Comparison of ENCODE assay signal across 12 mouse cellular contexts in genomic region chr1:168410611-168411010, GRCm38 (mm10). TPM values are rescaled to one million over a fixed set of nuclear protein-coding genes. Genes with fewer than 3 reads are reported as not detected.
DNase-seq lines count a peak whose midpoint lies in the region; ATAC-seq and TF ChIP-seq lines count a peak whose summit lies in the region.
"Had no signal": no experiment of that assay in that cellular context is flagged by ENCODE, and none has a peak within 500 bp of the region (broad histone marks: within the 10 kb centered on the region; RNA-seq: fewer than 3 reads in every experiment).

No protein-coding gene starts in this region.

- no peaks in the 10 kb centered on the region for H3K9me3 ChIP-seq in heart, embryonic 16.5 days (replicated peaks; ENCODE audit: control insufficient read depth, low read length)
- H3K9me3 ChIP-seq in midbrain, embryonic 11.5 days (ENCODE audit: control insufficient read depth, low read length) = no peaks in the 10 kb centered on the region
- H3K9me3 ChIP-seq in midbrain, postnatal 0 days (ENCODE audit: low read length) = no peaks in the 10 kb centered on the region
- no peaks in the 10 kb centered on the region for H3K9me3 ChIP-seq in forebrain, embryonic 14.5 days (replicated peaks; ENCODE audit: control insufficient read depth, low read length)
- H3K9me3 ChIP-seq: neural tube, embryonic 13.5 days had no signal

- no peak for DNase-seq in heart, postnatal 25 days (ENCODE audit: low spot score)
- no peak for DNase-seq in midbrain, embryonic 11.5 days (ENCODE audit: low spot score, missing footprints)
- DNase-seq in midbrain, postnatal 0 days (ENCODE audit: low spot score) = no peak
- peak; percentile 59 for DNase-seq in forebrain, embryonic 14.5 days (ENCODE audit: low spot score)
- DNase-seq in retina, postnatal 1 day = peak; percentile 60
- DNase-seq in MN1 (ENCODE audit: low spot score) = no peak
- DNase-seq in right cerebral cortex, adult 2 months (ENCODE audit: low spot score in 2 of 2) = no peak
- DNase-seq: lung, postnatal 36 days had no signal

- ATAC-seq in heart, embryonic 16.5 days (replicated peaks; ENCODE audit: extremely low read depth, insufficient read depth, low FRiP score) = no peak
- peak; percentile 87 for ATAC-seq in midbrain, embryonic 11.5 days (ENCODE audit: low FRiP score)
- ATAC-seq in midbrain, postnatal 0 days (ENCODE audit: low FRiP score) = no peak
- ATAC-seq in forebrain, embryonic 14.5 days = peak; percentile 68
- ATAC-seq: CD4-positive, CD25-positive, alpha-beta regulatory T cell, adult 4 months; inflammation-experienced regulatory T-cells, adult 6 months had no signal

- no peak for TF ChIP-seq CTCF in midbrain, postnatal 0 days (IDR thresholded peaks at IDR 0.05)

- peaks cover 55% of the 10 kb centered on the region for H3K4me1 ChIP-seq in heart, embryonic 16.5 days (ENCODE audit: control insufficient read depth, insufficient read depth, low read length)
- peaks cover 28% of the 10 kb centered on the region for H3K4me1 ChIP-seq in midbrain, embryonic 11.5 days (ENCODE audit: control insufficient read depth, insufficient read depth, low read length)
- H3K4me1 ChIP-seq in midbrain, postnatal 0 days (ENCODE audit: insufficient read depth, low read length) = no peaks in the 10 kb centered on the region
- peaks cover 43% of the 10 kb centered on the region for H3K4me1 ChIP-seq in forebrain, embryonic 14.5 days (ENCODE audit: control insufficient read depth, insufficient read depth, low read length)

- peak overlapping the region; percentile 56 for H3K27ac ChIP-seq in heart, embryonic 16.5 days (ENCODE audit: low read length)
- H3K27ac ChIP-seq in midbrain, embryonic 11.5 days (ENCODE audit: low read depth, low read length) = no peak overlapping the region
- H3K27ac ChIP-seq in midbrain, postnatal 0 days (ENCODE audit: low read depth, low read length) = no peak overlapping the region
- H3K27ac ChIP-seq in forebrain, embryonic 14.5 days (ENCODE audit: low read depth, low read length) = peak overlapping the region; percentile 70; the same call in 1 of the 2 replicates

- H3K4me2 ChIP-seq in heart, embryonic 16.5 days (ENCODE audit: low read depth, low read length) = peak overlapping the region; percentile 23; the same call in 1 of the 2 replicates
- H3K4me2 ChIP-seq in midbrain, embryonic 11.5 days = 0 out of 2 replicates have a peak overlapping the region, but pooled peaks have one; percentile 0
- H3K4me2 ChIP-seq in midbrain, postnatal 0 days (ENCODE audit: low read depth, low read length, poor library complexity, severe bottlenecking) = no peak overlapping the region
- H3K4me2 ChIP-seq in forebrain, embryonic 14.5 days (ENCODE audit: low read length) = peak overlapping the region; percentile 7; the same call in 1 of the 2 replicates
- H3K4me2 ChIP-seq: neural tube, embryonic 13.5 days had no signal

- no peak overlapping the region for H3K4me3 ChIP-seq in heart, embryonic 16.5 days (ENCODE audit: low read length)
- no peak overlapping the region for H3K4me3 ChIP-seq in midbrain, embryonic 11.5 days (ENCODE audit: low read depth, low read length)
- no peak overlapping the region for H3K4me3 ChIP-seq in midbrain, postnatal 0 days (ENCODE audit: low read depth, low read length)
- H3K4me3 ChIP-seq in forebrain, embryonic 14.5 days (ENCODE audit: low read depth, low read length) = no peak overlapping the region
- H3K4me3 ChIP-seq: neural tube, embryonic 13.5 days had no signal

- intact Hi-C loops in heart, postnatal 25 days (cut with DNase I) = no loop called here

- WGBS in heart, embryonic 16.5 days = 28% methylated on average over 10 of the region's 10 CpGs
- 3% methylated on average over 10 of the region's 10 CpGs for WGBS in midbrain, embryonic 11.5 days
- WGBS in midbrain, postnatal 0 days = 19% methylated on average over 10 of the region's 10 CpGs
- 3% methylated on average over 10 of the region's 10 CpGs for WGBS in forebrain, embryonic 14.5 days

- no peaks in the 10 kb centered on the region for H3K27me3 ChIP-seq in heart, embryonic 16.5 days (ENCODE audit: control insufficient read depth, insufficient read depth, low read length)
- no peaks in the 10 kb centered on the region for H3K27me3 ChIP-seq in midbrain, embryonic 11.5 days (ENCODE audit: control insufficient read depth, insufficient read depth, low read length)
- H3K27me3 ChIP-seq in midbrain, postnatal 0 days (ENCODE audit: insufficient read depth, low read length) = no peaks in the 10 kb centered on the region
- no peaks in the 10 kb centered on the region for H3K27me3 ChIP-seq in forebrain, embryonic 14.5 days (replicated peaks; ENCODE audit: control insufficient read depth, insufficient read depth, low read length)
- H3K27me3 ChIP-seq: neural tube, embryonic 13.5 days had no signal

- peaks cover 8% of the 10 kb centered on the region; the same call in 1 of the 2 replicates for H3K36me3 ChIP-seq in heart, embryonic 16.5 days (ENCODE audit: control insufficient read depth, insufficient read depth)
- H3K36me3 ChIP-seq in midbrain, embryonic 11.5 days (ENCODE audit: control insufficient read depth, insufficient read depth, low read length) = no peaks in the 10 kb centered on the region
- no peaks in the 10 kb centered on the region for H3K36me3 ChIP-seq in midbrain, postnatal 0 days (ENCODE audit: insufficient read depth, low read length)
- H3K36me3 ChIP-seq in forebrain, embryonic 14.5 days (ENCODE audit: control insufficient read depth, insufficient read depth, low read length) = peaks cover 40% of the 10 kb centered on the region; the same call in 1 of the 2 replicates

- 0 out of 2 replicates have a peak overlapping the region, but pooled peaks have one; percentile 5 for H3K9ac ChIP-seq in heart, embryonic 16.5 days (ENCODE audit: low read length)
- no peak overlapping the region for H3K9ac ChIP-seq in midbrain, embryonic 11.5 days (ENCODE audit: low read length)
- no peak overlapping the region for H3K9ac ChIP-seq in midbrain, postnatal 0 days (replicated peaks; ENCODE audit: low read length, poor library complexity, severe bottlenecking)
- no peak overlapping the region for H3K9ac ChIP-seq in forebrain, embryonic 14.5 days (ENCODE audit: low read length)
- H3K9ac ChIP-seq: neural tube, embryonic 13.5 days had no signal

RNA-seq across cellular contexts. Expression of gene Pbx1, which starts 21.5 kb away (rescaled TPM):
- 18.0 and 20.7 TPM in 2 replicates for polyA plus RNA-seq in heart, embryonic 16.5 days (2015; fragmentation: Nextera tagmentation; extraction: Ambion mirVana)
- total RNA-seq in heart, postnatal 25 days (2021) = 10 to 100 TPM; 51.3 to 55.2 TPM
- polyA plus RNA-seq in midbrain, embryonic 11.5 days (2014; fragmentation: Nextera tagmentation; extraction: Ambion mirVana) = 49.3 and 57.3 TPM in 2 replicates
- 83.4 and 104 TPM in 2 replicates for total RNA-seq in midbrain, postnatal 0 days (2014; rRNA removed)
- polyA plus RNA-seq in midbrain, postnatal 0 days (2015; fragmentation: Nextera tagmentation; extraction: Ambion mirVana) = 50.6 and 57.6 TPM in 2 replicates
- 66.7 and 76.8 TPM in 2 replicates for polyA plus RNA-seq in forebrain, embryonic 14.5 days (2014; fragmentation: Nextera tagmentation; extraction: Ambion mirVana)

Comparison
In these comparisons a context has a peak if more than half of its experiments do, and no peak if none do; other contexts are left out.
1. ATAC-seq: peak in midbrain, embryonic 11.5 days (single experiment) and forebrain, embryonic 14.5 days (single experiment); none in heart, embryonic 16.5 days (single experiment) and midbrain, postnatal 0 days (single experiment).
2. H3K27ac ChIP-seq: peak in heart, embryonic 16.5 days (single experiment) and forebrain, embryonic 14.5 days (single experiment); none in midbrain, embryonic 11.5 days (single experiment) and midbrain, postnatal 0 days (single experiment).
3. DNase-seq: peak in forebrain, embryonic 14.5 days (single experiment) and retina, postnatal 1 day (single experiment); none in heart, postnatal 25 days (single experiment), midbrain, embryonic 11.5 days (single experiment), midbrain, postnatal 0 days (single experiment), MN1 (single experiment) and right cerebral cortex, adult 2 months (0 of 2).